Mouse (Mus musculus) E14TG2a.4 (cell line): ENCODE data around the gene Dnah7b.

Source experiments
- CTCF ChIP-seq: conservative IDR thresholded peaks from 2 replicates; pipeline ENCODE4 v1.5.1; 2014; ENCODE audit warnings: low read length
- NANOG ChIP-seq: IDR thresholded peaks from 2 replicates; pipeline ENCODE4 v1.6.1; 2014; ENCODE audit warnings: borderline replicate concordance, low read length, mixed read lengths
- POU5F1 ChIP-seq: IDR thresholded peaks from 2 replicates; pipeline ENCODE4 v1.6.1; 2014; ENCODE audit warnings: low read length, borderline replicate concordance

DNA sequence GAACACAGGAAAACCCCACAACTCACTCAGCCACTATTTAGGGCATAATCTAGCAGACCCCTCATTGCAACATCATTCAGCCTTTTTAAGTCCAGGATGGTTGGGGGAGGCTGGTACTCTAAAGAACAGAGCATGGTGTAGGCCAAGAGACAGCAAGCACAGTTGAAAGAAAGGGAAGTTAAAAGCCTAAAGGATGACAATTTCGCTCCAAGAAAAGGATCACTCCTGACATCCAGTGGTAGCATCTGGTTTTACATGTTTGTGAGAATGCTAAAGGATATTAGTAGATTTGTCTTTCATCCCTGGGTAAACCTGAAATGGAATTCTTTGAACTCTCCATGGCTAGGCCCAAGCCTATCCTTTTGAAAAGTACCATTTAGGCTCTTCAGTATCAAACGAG lies 43.9 kb upstream of the Dnah7b start:
- TF ChIP-seq CTCF = peak; percentile 21
- TF ChIP-seq POU5F1 = no peak
- no peak for TF ChIP-seq NANOG
